Mouse (Mus musculus): Measurements from ENCODE around the gene Cdkl5.

Gene Cdkl5

GRCm38 (mm10) chrX:160748653-160749052, 245.9 kb downstream of the Cdkl5 start:
- DNase-seq (ENCODE audit: extremely low read depth, low read depth): no peak

- peak; percentile 27 for DNase-seq (ENCODE audit: extremely low read depth, low read depth)
These were observed 249.1 kb downstream of the Cdkl5 start for GRCm38 (mm10) chrX:160745399-160745798.

GRCm38 (mm10) chrX:160735650-160736049, 258.9 kb downstream of the Cdkl5 start, which contains the start of gene Ppef1:
Gene Ppef1, minus strand, starts transcription at chrX:160735765.
- no peak for DNase-seq (ENCODE audit: extremely low read depth, low read depth)

Data from MEL-GATA-1-ER (cell line).